Mouse (Mus musculus): ENCODE measurements at regions not wholly inside any gene's neighbourhood (a gene's known extent, or its start where the extent isn't known, plus 50 kb on each side); places are given as distances from the start of the nearest gene placed in this dataset.

- TF ChIP-seq CTCF (IDR thresholded peaks at IDR 0.05; ENCODE audit: extremely low read depth, insufficient read depth, low read length): no peak
- TF ChIP-seq POLR2A (IDR thresholded peaks at IDR 0.05; ENCODE audit: extremely low read depth, insufficient read depth, low read length): no peak
Observed at GRCm38 (mm10) chr13:69266071-69266470, 266.7 kb upstream of the Adcy2 start.
